In the genomic region with DNA sequence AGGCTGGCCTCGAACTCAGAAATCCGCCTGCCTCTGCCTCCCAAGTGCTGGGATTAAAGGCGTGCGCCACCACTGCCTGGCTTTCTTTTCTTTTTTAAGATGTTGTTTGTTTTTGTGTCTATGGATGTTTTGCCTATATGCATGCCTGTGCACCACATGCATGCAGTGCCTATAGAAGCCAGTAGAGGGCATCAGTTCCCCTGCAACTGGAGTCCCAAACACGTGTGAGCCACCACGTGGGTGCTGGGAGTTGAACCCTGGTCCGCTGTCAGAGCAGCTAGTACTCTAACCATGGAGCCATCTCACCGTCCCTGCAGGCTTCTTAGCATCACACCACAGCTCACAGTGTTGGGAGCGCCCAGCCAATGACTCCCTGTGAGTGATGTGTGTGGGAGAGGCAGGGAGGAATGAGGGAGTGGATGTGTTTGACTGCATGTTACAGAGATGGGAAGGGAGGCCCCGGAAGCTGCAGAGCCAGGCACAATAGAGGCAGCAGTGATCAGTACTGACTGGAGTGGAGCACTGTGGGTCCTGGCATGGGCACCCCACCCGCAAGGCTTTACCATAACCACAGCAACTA, we compare ENCODE assay signal across 15 mouse cellular contexts. TPM values are rescaled to one million over a fixed set of nuclear protein-coding genes. Genes with fewer than 3 reads are reported as not detected.
DNase-seq lines count a peak whose midpoint lies in the region; ATAC-seq and TF ChIP-seq lines count a peak whose summit lies in the region.
"Had no signal": no experiment of that assay in that cellular context is flagged by ENCODE, and none has a peak within 500 bp of the region (broad histone marks: within the 10 kb centered on the region; RNA-seq: fewer than 3 reads in every experiment).

No protein-coding gene starts in this region.

- no peaks in the 10 kb centered on the region for H3K27me3 ChIP-seq in cerebellum, adult 2 months (ENCODE audit: control insufficient read depth, insufficient read depth, low read length)
- no peaks in the 10 kb centered on the region for H3K27me3 ChIP-seq in liver, embryonic 14.5 days (ENCODE audit: control insufficient read depth, insufficient read depth, low read length)
- H3K27me3 ChIP-seq in liver, embryonic 11.5 days (replicated peaks; ENCODE audit: control insufficient read depth, insufficient read depth, low read length): no peaks in the 10 kb centered on the region
- no peaks in the 10 kb centered on the region for H3K27me3 ChIP-seq in stomach, postnatal 0 days (ENCODE audit: control insufficient read depth, insufficient read depth, low read length)
- H3K27me3 ChIP-seq: limb, embryonic 15.5 days; neural tube, embryonic 12.5 days had no signal

- H3K27ac ChIP-seq in cerebellum, adult 2 months (ENCODE audit: insufficient read depth, low read length): no peak overlapping the region
- no peak overlapping the region for H3K27ac ChIP-seq in liver, embryonic 14.5 days
- no peak overlapping the region for H3K27ac ChIP-seq in liver, embryonic 11.5 days (ENCODE audit: low read depth, low read length)
- no peak overlapping the region for H3K27ac ChIP-seq in stomach, postnatal 0 days (replicated peaks)
- H3K27ac ChIP-seq: embryonic facial prominence, embryonic 10.5 days; forebrain, embryonic 10.5 days; limb, embryonic 15.5 days; neural tube, embryonic 12.5 days had no signal

- H3K9me3 ChIP-seq in liver, embryonic 14.5 days (ENCODE audit: control insufficient read depth, low read length): no peaks in the 10 kb centered on the region
- no peaks in the 10 kb centered on the region for H3K9me3 ChIP-seq in liver, embryonic 11.5 days (ENCODE audit: control insufficient read depth, low read length)
- H3K9me3 ChIP-seq in stomach, postnatal 0 days (ENCODE audit: control insufficient read depth, low read length): no peaks in the 10 kb centered on the region
- H3K9me3 ChIP-seq: embryonic facial prominence, embryonic 10.5 days; limb, embryonic 15.5 days had no signal

- 0 out of 2 replicates have a peak, but pooled peaks have one; percentile 14 for TF ChIP-seq CTCF in cerebellum, adult 2 months (IDR thresholded peaks at IDR 0.05; ENCODE audit: borderline replicate concordance, insufficient read depth, low read depth, low read length)
- TF ChIP-seq CTCF in liver, embryonic 14.5 days (IDR thresholded peaks at IDR 0.05; ENCODE audit: low read depth): peak; percentile 71
- TF ChIP-seq CTCF in stomach, postnatal 0 days (IDR thresholded peaks at IDR 0.05; ENCODE audit: low read depth): peak; percentile 62

- TF ChIP-seq EP300 in liver, embryonic 14.5 days (IDR thresholded peaks at IDR 0.05; ENCODE audit: low read depth): no peak
- TF ChIP-seq EP300 in stomach, postnatal 0 days (optimal IDR thresholded peaks at IDR 0.05): no peak

- no peaks in the 10 kb centered on the region for H3K36me3 ChIP-seq in liver, embryonic 14.5 days (replicated peaks; ENCODE audit: control insufficient read depth, insufficient read depth, low read depth)
- no peaks in the 10 kb centered on the region for H3K36me3 ChIP-seq in liver, embryonic 11.5 days (ENCODE audit: control insufficient read depth, insufficient read depth, low read length)
- H3K36me3 ChIP-seq in stomach, postnatal 0 days (ENCODE audit: control insufficient read depth, insufficient read depth, low read length): no peaks in the 10 kb centered on the region
- H3K36me3 ChIP-seq: embryonic facial prominence, embryonic 10.5 days; forebrain, embryonic 10.5 days; limb, embryonic 15.5 days; neural tube, embryonic 12.5 days had no signal

- H3K4me3 ChIP-seq in cerebellum, adult 2 months (replicated peaks; ENCODE audit: insufficient read depth, low read depth, low read length): no peak overlapping the region
- H3K4me3 ChIP-seq in liver, embryonic 14.5 days (ENCODE audit: insufficient read depth in 1 of 2, low read depth in 2 of 2, low read length in 2 of 2): no peak overlapping the region
- no peak overlapping the region for H3K4me3 ChIP-seq in liver, embryonic 11.5 days (ENCODE audit: low read depth, low read length)
- H3K4me3 ChIP-seq in stomach, postnatal 0 days (ENCODE audit: low read depth, low read length): no peak overlapping the region
- H3K4me3 ChIP-seq: embryonic facial prominence, embryonic 10.5 days; forebrain, embryonic 10.5 days; limb, embryonic 15.5 days; neural tube, embryonic 12.5 days had no signal

- TF ChIP-seq POLR2A in cerebellum, adult 2 months (IDR thresholded peaks at IDR 0.05; ENCODE audit: borderline replicate concordance, insufficient read depth, low read length): no peak

- H3K4me2 ChIP-seq in liver, embryonic 14.5 days (ENCODE audit: low read depth): no peak overlapping the region
- H3K4me2 ChIP-seq in liver, embryonic 11.5 days: no peak overlapping the region
- H3K4me2 ChIP-seq in stomach, postnatal 0 days (replicated peaks; ENCODE audit: low read depth): no peak overlapping the region
- H3K4me2 ChIP-seq: limb, embryonic 15.5 days; neural tube, embryonic 12.5 days had no signal

- no peak for ATAC-seq in liver, embryonic 14.5 days (ENCODE audit: insufficient read depth)
- ATAC-seq in liver, embryonic 11.5 days (replicated peaks; ENCODE audit: low FRiP score): no peak
- ATAC-seq in stomach, postnatal 0 days (ENCODE audit: low FRiP score, low TSS enrichment): no peak

- peaks cover 3% of the 10 kb centered on the region; the same call in 1 of the 2 replicates for H3K4me1 ChIP-seq in cerebellum, adult 2 months (ENCODE audit: control insufficient read depth, insufficient read depth, low read length)
- no peaks in the 10 kb centered on the region; a peak in 1 of 4 replicates for H3K4me1 ChIP-seq in liver, embryonic 14.5 days (replicated peaks; ENCODE audit: control insufficient read depth in 2 of 2, insufficient read depth in 2 of 2, low read length in 1 of 2)
- peaks cover 9% of the 10 kb centered on the region; the same call in 1 of the 2 replicates for H3K4me1 ChIP-seq in liver, embryonic 11.5 days (replicated peaks; ENCODE audit: control insufficient read depth, insufficient read depth, low read length)
- peaks cover 3% of the 10 kb centered on the region; the same call in 1 of the 2 replicates for H3K4me1 ChIP-seq in stomach, postnatal 0 days (replicated peaks; ENCODE audit: control insufficient read depth, insufficient read depth)
- H3K4me1 ChIP-seq: neural tube, embryonic 12.5 days had no signal

- no peak for DNase-seq in cerebellum, adult 2 months
- no peak for DNase-seq in cerebellum, adult 9-11 months
- no peak for DNase-seq in liver, embryonic 14.5 days (ENCODE audit: low read depth in 3 of 3, low spot score in 3 of 3)
- no peak for DNase-seq in liver, embryonic 11.5 days (ENCODE audit: low spot score)
- DNase-seq in thymus, postnatal 0 days (ENCODE audit: low spot score): peak; percentile 19
- DNase-seq in thymus, postnatal 4 days: no peak
- peak; percentile 35 for DNase-seq in stomach, postnatal 0 days (ENCODE audit: low spot score)
- DNase-seq in MN1 (ENCODE audit: low spot score): no peak
- DNase-seq: cerebellum, postnatal 14 days; heart, postnatal 36 days; kidney, postnatal 25 days had no signal

- 80% methylated on average over 11 of the region's 11 CpGs for WGBS in cerebellum, adult 2 months
- WGBS in liver, embryonic 14.5 days (ENCODE audit: insufficient replicate concordance): 64% methylated on average over 9 of the region's 11 CpGs
- 80% methylated on average over 11 of the region's 11 CpGs for WGBS in liver, embryonic 11.5 days
- WGBS in stomach, postnatal 0 days: 78% methylated on average over 10 of the region's 11 CpGs

- H3K9ac ChIP-seq in liver, embryonic 14.5 days (replicated peaks): no peak overlapping the region
- no peak overlapping the region for H3K9ac ChIP-seq in liver, embryonic 11.5 days (ENCODE audit: low read depth, low read length)
- no peak overlapping the region for H3K9ac ChIP-seq in stomach, postnatal 0 days (ENCODE audit: low read length)
- H3K9ac ChIP-seq: limb, embryonic 15.5 days; neural tube, embryonic 12.5 days had no signal

RNA-seq across cellular contexts. Expression of a gene that starts 7.9 kb away (rescaled TPM):
- polyA plus RNA-seq in cerebellum, adult 2 months (2012; rRNA removed): 18.9 and 19.3 TPM in 2 replicates
- polyA plus RNA-seq in liver, embryonic 14.5 days (2012; rRNA removed): 0.95 and 0.99 TPM in 2 replicates
- 1.3 and 2.1 TPM in 2 replicates for polyA plus RNA-seq in liver, embryonic 14.5 days (2014; fragmentation: Nextera tagmentation; extraction: Ambion mirVana)
- 0.22 and 0.36 TPM in 2 replicates for polyA plus RNA-seq in liver, embryonic 11.5 days (2014; fragmentation: Nextera tagmentation; extraction: Ambion mirVana)
- polyA plus RNA-seq in thymus, postnatal 0 days (2015; fragmentation: Nextera tagmentation; extraction: Ambion mirVana): 0.91 and 0.99 TPM in 2 replicates
- polyA plus RNA-seq in stomach, postnatal 0 days (2015; fragmentation: Nextera tagmentation; extraction: Ambion mirVana): 58.0 and 61.0 TPM in 2 replicates

RNA-seq across cellular contexts. Expression of a gene that starts 25.7 kb away (rescaled TPM):
- 0.28 and 0.35 TPM in 2 replicates for polyA plus RNA-seq in cerebellum, adult 2 months (2012; rRNA removed)
- polyA plus RNA-seq in liver, embryonic 14.5 days (2012; rRNA removed): 0.08 and 0.11 TPM in 2 replicates
- polyA plus RNA-seq in liver, embryonic 14.5 days (2014; fragmentation: Nextera tagmentation; extraction: Ambion mirVana): 0.08 and 0.10 TPM in 2 replicates
- polyA plus RNA-seq in liver, embryonic 11.5 days (2014; fragmentation: Nextera tagmentation; extraction: Ambion mirVana): 0.40 and 0.51 TPM in 2 replicates
- 0.27 and 0.29 TPM in 2 replicates for polyA plus RNA-seq in thymus, postnatal 0 days (2015; fragmentation: Nextera tagmentation; extraction: Ambion mirVana)
- 7.7 and 8.8 TPM in 2 replicates for polyA plus RNA-seq in stomach, postnatal 0 days (2015; fragmentation: Nextera tagmentation; extraction: Ambion mirVana)

RNA-seq across cellular contexts. Expression of a gene that starts 38.6 kb away (rescaled TPM):
- polyA plus RNA-seq in cerebellum, adult 2 months (2012; rRNA removed): 92.6 and 99.0 TPM in 2 replicates
- polyA plus RNA-seq in liver, embryonic 14.5 days (2012; rRNA removed): not detected in 2 replicates
- not detected in 2 replicates for polyA plus RNA-seq in liver, embryonic 14.5 days (2014; fragmentation: Nextera tagmentation; extraction: Ambion mirVana)
- not detected in 2 replicates for polyA plus RNA-seq in liver, embryonic 11.5 days (2014; fragmentation: Nextera tagmentation; extraction: Ambion mirVana)
- polyA plus RNA-seq in thymus, postnatal 0 days (2015; fragmentation: Nextera tagmentation; extraction: Ambion mirVana): 0.04 and 0.07 TPM in 2 replicates
- 0.49 and 0.52 TPM in 2 replicates for polyA plus RNA-seq in stomach, postnatal 0 days (2015; fragmentation: Nextera tagmentation; extraction: Ambion mirVana)

Comparison
In these comparisons a context has a peak if more than half of its experiments do, and no peak if none do; other contexts are left out.
1. DNase-seq: peak in thymus, postnatal 0 days (single experiment) and stomach, postnatal 0 days (single experiment); none in cerebellum, adult 2 months (0 of 2), cerebellum, adult 9-11 months (single experiment), liver, embryonic 14.5 days (0 of 3), liver, embryonic 11.5 days (single experiment), thymus, postnatal 4 days (single experiment) and MN1 (single experiment).
2. CTCF ChIP-seq: peak in every context shown above with its lines; median percentile 71 in liver, embryonic 14.5 days; 62 in stomach, postnatal 0 days; 14 in cerebellum, adult 2 months.
3. RNA of a gene that starts 38.6 kb away (polyA plus RNA-seq): 92.6 to 99.0 TPM in cerebellum, adult 2 months; 0.49 to 0.52 TPM in stomach, postnatal 0 days, 0.04 to 0.07 TPM in thymus, postnatal 0 days, not detected in liver, embryonic 14.5 days and not detected in liver, embryonic 11.5 days; every median in the first group is over 10 times any median in the second.